Mouse (Mus musculus): ENCODE data around the gene Muc16. TPM values are rescaled to one million over a fixed set of nuclear protein-coding genes. Genes with fewer than 3 reads are reported as not detected.

Muc16 gene
- total RNA-seq (2021), result 1 to 10 TPM; 2.7 to 3.7 TPM
- 0.13 and 0.16 TPM in 2 replicates for polyA plus RNA-seq (2012; rRNA removed)
- long read RNA-seq, result 0 reads

GRCm38 (mm10) chr9:18674480-18675154 is at the start of gene Muc16:
TSS of gene Muc16 (minus strand) at chr9:18674530.
- no peak for DNase-seq

GRCm38 (mm10) chr9:18722712-18723099 is 48.4 kb upstream of the Muc16 start:
- no peak for DNase-seq

GRCm38 (mm10) chr9:18721931-18722711 is 47.8 kb upstream of the Muc16 start:
- no peak for DNase-seq

GRCm38 (mm10) chr9:18721011-18721410 is 46.7 kb upstream of the Muc16 start:
- no peak for DNase-seq

GRCm38 (mm10) chr9:18705628-18706027 is 31.3 kb upstream of the Muc16 start:
- no peak for DNase-seq

- no peak for DNase-seq
Measured at GRCm38 (mm10) chr9:18598366-18598765, 76.0 kb downstream of the Muc16 start.

- no peak for DNase-seq
Measured at GRCm38 (mm10) chr9:18508098-18508497, 166.2 kb downstream of the Muc16 start.

- no peak for DNase-seq
Measured at GRCm38 (mm10) chr9:18478168-18478567, 196.2 kb downstream of the Muc16 start, which contains the start of the genes Zfp558 and Mbd3l1. TSS of gene Zfp558 (minus strand) at chr9:18478268. TSS of gene Mbd3l1 (plus strand) at chr9:18478359.

GRCm38 (mm10) chr9:18473324-18474128 is 200.8 kb downstream of the Muc16 start:
- DNase-seq, result peak; percentile 68

- no peak for DNase-seq
Measured at GRCm38 (mm10) chr9:18468005-18468404, 206.3 kb downstream of the Muc16 start.

- no peak for DNase-seq
Measured at GRCm38 (mm10) chr9:18467350-18467749, 207.0 kb downstream of the Muc16 start.

GRCm38 (mm10) chr9:18456520-18456919 is 217.8 kb downstream of the Muc16 start:
- DNase-seq, result no peak

Small RNA genes lying within 50 kb of the gene (microRNA-seq; reads per million reads assigned to microRNA genes)
- 0 reads per million in 2 experiments for gene Gm22854

Other genes with a start within 250 kb of the Muc16 start
- gene Mbd3l2, start 243.9 kb downstream of the Muc16 start, total RNA-seq (2021), result not detected
- gene Mbd3l2, start 243.9 kb downstream of the Muc16 start, polyA plus RNA-seq (2012; rRNA removed), result not detected in 2 replicates
- 1 to 10 TPM in 1 of 2 experiments, under 1 TPM in 1; 0.69 to 1.3 TPM for gene Zfp558, start 196.3 kb downstream of the Muc16 start, total RNA-seq (2021)
- not detected in 2 replicates for gene Zfp558, start 196.3 kb downstream of the Muc16 start, polyA plus RNA-seq (2012; rRNA removed)
- not detected for gene Mbd3l1, start 196.2 kb downstream of the Muc16 start, total RNA-seq (2021)
- not detected in 2 replicates for gene Mbd3l1, start 196.2 kb downstream of the Muc16 start, polyA plus RNA-seq (2012; rRNA removed)
- gene Olfr24, start 89.5 kb upstream of the Muc16 start, total RNA-seq (2021), result not detected
- not detected in 2 replicates for gene Olfr24, start 89.5 kb upstream of the Muc16 start, polyA plus RNA-seq (2012; rRNA removed)
- not detected for gene Olfr828, start 145.0 kb upstream of the Muc16 start, total RNA-seq (2021)
- gene Olfr828, start 145.0 kb upstream of the Muc16 start, polyA plus RNA-seq (2012; rRNA removed), result not detected in 2 replicates
- not detected for gene Olfr829, start 180.4 kb upstream of the Muc16 start, total RNA-seq (2021)
- not detected in 2 replicates for gene Olfr829, start 180.4 kb upstream of the Muc16 start, polyA plus RNA-seq (2012; rRNA removed)
- gene Olfr830, start 200.2 kb upstream of the Muc16 start, total RNA-seq (2021), result not detected
- not detected in 2 replicates for gene Olfr830, start 200.2 kb upstream of the Muc16 start, polyA plus RNA-seq (2012; rRNA removed)